Mouse (Mus musculus) left cerebral cortex, postnatal 14 days (tissue): ENCODE data around the gene Gm17606. TPM values are rescaled to one million over a fixed set of nuclear protein-coding genes. Genes with fewer than 3 reads are reported as not detected.

Experiments
- DNase-seq, 2 experiments: peaks; one replicate each; pipeline ENCODE4 v3.0.0; 2021 to 2022; ENCODE audit warnings: low spot score in 2 of 2, mixed read lengths in 1 of 2
- intact Hi-C: fragments of 180-260 bp; cut with DNase I; formaldehyde crosslinking; loops from one replicate; pipeline ENCODE4 v1.15.1; 2025
- total RNA-seq, 2 experiments: library from RNA; stranded (reverse); gene quantifications; 2 replicates each; pipeline ENCODE4 v1.2.3; 2021

Gm17606 gene
- total RNA-seq, 2 experiments from 2014 or later, result not detected

DNA sequence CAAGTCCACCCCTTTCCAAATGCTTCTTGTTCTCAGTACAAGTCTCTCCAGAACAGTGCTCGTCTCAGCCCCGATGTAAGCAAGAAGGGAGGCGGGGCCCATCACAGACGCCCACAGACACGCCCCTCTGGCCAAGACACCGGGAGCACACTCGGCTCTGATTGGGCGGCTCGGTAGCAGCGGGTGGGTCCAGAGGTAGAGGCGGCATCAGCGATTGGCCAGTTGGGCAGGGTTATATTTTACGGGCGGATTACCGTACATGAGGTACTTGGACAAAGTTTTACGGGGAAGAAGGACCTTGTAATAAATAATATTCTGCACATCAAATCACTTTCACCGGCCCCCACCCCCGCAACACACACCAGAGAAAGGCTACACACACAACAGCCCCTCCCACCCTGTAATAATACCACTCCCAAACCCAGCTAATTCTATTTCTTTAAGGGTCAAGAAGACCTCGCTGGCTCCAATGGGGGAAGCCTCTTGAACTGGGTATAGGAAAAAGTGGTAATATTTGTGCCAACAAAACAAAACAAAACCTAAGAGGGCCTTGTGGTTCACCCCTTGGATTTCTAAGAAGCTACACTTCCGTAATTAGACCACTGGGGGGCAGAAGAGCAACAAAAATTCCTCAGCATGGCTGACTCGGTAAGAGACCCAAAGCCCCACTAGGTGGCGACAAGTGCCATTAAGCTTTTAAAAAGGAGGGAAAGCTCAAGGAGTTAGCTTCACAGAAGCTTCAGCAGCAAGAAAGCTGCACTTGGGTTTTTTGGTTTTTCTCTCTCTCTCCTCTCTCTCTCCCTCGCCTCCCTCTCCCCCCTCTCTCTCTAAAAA, 10.1 kb downstream of the Gm17606 start:
- DNase-seq, result peak; percentile 90
- intact Hi-C loops, result loop anchor here (5.0 kb wide), 1 partner anchor 36 kb away; the partner anchor contains the start of genes 1700123O20Rik and Acin1

DNA sequence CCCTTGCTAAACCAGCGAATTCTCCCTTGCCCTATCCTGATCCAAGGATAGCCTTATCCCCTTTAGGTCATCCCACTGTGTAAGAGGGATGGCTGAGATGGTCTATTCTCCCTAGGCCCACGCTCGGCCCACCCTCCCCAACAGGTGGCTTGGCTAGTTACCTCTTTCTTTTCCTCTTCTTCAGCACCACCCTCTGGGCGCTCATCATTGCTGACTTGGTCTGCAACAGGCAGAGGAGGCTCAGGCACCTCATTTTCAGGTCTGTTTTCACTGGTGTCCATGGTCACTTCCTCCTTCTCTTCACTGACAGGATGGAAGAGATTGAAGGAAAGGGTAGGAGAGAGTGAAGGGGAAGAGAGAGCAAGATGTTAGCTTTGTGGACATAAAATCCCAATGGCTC, 10.8 kb downstream of the Gm17606 start:
- DNase-seq, result no peak
- intact Hi-C loops, result loop anchor here (5.0 kb wide), 1 partner anchor 36 kb away; the partner anchor contains the start of genes 1700123O20Rik and Acin1

DNA sequence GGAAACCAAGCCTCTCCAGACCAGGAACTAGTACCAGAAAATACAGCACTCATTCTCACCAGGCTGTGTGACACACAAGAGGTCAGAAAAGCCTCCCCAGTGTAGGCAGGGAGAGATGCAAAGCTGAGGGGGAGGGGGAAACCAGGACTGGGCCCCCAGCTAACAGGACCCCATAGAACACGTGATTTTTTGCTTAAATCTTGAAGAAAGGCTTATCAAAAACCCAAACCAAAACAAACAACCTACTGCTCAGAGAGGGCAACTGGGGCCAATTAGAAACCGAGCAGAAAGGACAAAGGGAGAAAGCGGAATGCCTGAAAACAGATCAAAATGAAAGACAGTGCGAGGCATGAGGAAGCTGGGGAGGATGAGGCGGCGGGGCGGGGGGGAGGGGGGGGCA, 12.0 kb downstream of the Gm17606 start:
- intact Hi-C loops, result loop anchor here (5.0 kb wide), 1 partner anchor 35 kb away; the partner anchor contains the start of genes 1700123O20Rik and Acin1
- no peak for DNase-seq

DNA sequence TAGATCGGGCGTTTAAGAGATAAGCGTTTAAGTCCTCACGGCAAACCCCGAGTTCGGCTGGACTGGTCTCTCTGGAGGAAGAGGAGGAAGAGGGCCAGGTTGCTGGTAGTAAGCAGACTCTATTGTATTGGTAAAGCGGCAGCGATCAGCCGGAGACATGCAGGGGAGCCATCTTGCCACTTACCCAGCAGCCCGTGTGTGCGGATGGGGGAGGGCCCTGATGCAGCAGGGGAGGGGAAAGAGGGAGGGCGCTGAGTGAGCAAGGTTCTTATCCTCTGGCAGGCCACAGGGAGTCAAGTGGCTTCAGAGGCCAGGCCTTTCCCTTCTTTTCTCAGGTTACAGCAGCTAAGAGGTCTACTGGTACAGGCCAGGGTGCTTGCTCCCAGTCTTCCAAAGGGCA, 12.7 kb downstream of the Gm17606 start:
- intact Hi-C loops, result loop anchor here (5.0 kb wide), 1 partner anchor 34 kb away; the partner anchor contains the start of genes 1700123O20Rik and Acin1

DNA sequence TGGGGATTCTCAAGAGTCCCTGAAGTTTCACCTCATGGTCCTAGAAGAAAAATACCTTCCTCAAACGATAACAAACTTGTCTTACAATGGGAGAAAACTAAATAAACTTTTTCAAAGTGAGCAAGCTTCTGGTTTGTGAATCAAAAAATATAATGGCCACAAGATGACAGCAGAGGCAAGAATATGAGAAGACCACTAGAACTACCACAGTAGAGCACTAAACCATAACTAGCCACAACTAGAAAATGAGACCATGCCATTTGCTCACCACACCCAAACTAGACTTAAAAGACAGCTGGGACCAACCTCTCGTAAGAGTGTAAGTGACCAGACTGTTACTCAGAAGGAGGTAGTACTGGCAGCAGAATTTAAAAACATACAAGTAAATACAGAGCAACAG, 19.3 kb downstream of the Gm17606 start:
- no peak for DNase-seq
- intact Hi-C loops, result no loop called here

More for the DNA sequence above, 12.7 kb downstream of the Gm17606 start:
- peak; percentile 83 to 86 for DNase-seq

DNA sequence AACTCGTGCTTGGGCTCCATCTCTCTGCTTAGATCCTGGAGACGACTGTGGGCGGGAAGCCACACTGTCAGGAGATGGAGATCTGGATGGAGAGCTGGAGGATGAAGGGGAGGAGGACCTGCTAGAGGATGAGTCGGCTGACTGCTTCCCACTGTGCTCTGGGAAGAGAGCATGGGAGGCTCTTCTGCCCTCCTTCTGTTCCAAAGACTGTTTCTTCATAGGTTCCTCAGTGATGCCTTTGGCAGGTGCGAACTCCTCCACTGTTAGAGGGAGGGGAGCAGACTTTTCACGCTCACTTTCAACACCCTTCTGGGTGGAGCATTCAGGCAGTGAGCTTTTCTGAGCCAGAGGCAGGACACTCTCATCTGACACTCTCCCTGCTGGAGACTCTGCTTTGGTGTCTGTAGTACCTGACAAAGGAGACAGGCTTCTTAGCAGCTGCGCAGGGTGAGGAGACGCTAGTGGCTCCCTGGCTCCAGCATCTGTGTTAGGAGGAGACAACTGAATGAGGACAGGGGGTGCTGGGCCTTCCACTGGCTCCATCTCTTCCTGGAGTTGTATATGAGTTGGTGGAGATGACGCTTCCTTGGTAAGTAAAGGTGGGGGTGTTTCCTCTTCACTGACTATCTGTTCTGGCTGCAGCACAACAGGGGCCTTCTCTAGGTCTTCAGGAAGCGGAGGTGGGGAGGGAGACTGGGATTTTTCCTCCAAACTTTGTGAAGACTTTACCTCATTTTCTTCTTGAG, 23.9 kb downstream of the Gm17606 start:
- no peak for DNase-seq
- intact Hi-C loops, result no loop called here

DNA sequence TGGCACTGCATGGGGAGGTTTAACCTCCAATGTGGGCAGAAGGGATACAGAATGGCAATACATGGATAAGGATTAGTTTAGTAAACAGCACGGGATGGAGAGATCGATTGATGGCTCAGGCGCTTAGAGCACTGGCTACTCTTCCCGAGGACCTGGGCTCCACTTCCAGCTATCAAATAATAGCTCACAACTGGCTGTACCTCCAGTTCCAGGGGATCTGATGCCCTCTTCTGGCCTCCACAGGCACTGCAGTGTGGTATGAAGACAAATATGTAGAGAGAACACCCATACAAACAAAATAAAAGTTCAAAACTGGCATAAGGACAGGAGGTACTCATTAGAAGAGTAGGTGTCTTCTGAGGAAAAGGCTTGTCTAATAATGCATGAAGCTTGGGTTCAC, 28.6 kb downstream of the Gm17606 start:
- intact Hi-C loops, result no loop called here
- DNase-seq, result peak in 1 of 2 experiments; percentile 41

DNA sequence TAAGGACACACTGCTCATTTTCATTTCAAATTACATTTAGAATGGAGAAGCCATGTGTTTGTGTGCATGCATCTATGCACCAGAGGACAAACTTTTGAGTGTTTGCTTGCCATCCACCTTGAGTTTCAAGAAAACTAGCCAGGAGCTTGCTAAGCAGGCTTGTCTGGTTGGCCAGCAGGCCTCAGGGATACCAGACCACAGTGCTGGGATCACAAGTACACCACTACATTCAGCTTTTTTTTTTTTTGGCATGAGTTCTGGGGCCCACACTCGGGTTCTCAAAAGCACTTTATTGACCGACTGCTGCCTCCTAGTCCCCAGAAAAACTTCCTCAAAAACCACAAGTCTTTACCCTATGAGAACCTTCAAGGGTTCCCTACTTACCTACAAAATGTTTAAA, 33.6 kb downstream of the Gm17606 start:
- no peak for DNase-seq

DNA sequence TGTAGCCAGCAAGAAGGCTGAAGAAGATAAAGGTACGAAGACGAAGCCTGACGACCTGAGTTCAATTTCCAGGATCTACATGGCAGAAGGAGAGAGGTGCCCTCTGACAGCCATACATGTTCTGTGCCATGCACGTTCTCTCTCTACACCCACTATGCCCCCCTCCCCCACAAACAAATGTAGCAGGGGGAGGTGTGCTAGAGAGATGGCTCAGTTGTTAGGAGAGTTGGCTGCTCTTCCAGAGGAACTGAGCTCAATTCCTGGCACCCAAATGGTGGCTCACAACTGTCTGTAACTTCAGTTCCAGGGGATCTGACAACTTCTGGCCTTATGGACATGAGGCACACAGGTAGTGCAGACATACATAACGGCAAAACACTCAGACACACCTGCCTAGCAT, 35.5 kb downstream of the Gm17606 start:
- intact Hi-C loops, result no loop called here
- DNase-seq, result no peak

More for the DNA sequence above, 33.6 kb downstream of the Gm17606 start:
- intact Hi-C loops, result no loop called here

DNA sequence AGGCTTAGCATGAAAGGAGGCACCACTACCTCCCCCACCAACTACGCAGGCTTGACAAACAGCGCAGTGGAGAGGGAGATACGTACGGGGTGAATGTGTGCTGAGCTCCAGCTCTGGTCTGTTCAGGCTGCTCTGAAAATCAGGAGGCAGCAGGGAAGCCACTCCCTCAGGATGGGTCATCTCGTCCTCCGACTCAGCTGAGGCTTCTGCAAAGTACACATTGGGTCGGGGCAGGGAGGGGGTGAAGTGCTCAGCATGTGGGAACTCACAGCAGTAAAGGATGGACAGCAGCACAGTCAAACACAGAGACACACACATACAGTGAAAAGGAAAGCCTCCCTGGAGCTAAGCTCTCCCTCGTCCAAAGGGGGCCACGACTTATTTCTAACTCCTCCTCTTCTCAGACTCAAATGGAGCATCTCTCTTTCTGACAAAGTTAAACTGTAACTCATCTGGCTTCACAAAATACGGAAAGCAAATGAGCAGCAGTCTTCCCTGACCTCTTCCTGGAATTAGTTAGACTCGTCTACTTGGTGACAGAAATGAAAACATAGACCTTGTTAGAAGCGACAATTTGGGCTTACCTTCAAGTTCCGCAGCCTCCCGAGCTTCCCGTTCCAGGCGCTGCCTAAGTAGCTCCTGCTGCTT, 38.0 kb downstream of the Gm17606 start:
- intact Hi-C loops, result no loop called here

DNA sequence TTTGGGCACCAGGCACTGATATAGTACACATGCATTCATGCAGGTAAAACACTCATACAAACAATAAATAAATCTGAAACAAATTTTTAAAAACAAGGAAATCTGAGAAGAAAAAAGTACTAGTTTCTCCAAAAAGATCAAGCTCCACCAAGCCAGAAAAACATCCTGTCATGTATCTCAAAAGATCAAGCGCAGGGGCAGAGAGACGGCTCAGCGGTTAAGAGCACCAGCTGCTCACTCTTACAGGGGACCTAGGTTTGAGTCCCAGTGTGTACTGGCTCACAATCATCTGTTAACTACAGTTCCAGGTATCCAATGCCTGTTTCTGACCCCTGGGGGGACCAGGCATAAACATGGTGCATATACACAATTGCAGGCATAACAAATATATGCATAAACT, 41.6 kb downstream of the Gm17606 start:
- intact Hi-C loops, result no loop called here
- no peak for DNase-seq

More for the DNA sequence above, 38.0 kb downstream of the Gm17606 start:
- no peak for DNase-seq

DNA sequence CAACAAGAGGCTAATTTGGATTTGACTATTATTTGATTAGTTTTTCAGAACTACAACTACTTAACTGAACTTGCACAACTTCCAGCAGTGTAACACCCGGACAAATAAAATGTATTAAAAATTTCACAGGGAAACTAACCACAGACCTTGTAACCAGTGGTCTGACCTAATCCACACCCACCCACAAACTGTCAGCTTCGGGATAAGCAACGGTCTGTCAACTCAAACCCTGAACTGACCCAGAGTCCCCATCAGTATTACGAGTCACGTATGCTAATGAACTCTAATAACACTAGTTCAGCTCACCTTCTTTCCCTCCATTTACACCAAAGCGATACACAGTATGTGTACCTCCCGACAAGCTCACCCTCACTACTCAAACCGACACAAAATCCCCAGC, 44.7 kb downstream of the Gm17606 start:
- intact Hi-C loops, result loop anchor here (5.0 kb wide), 1 partner anchor 33 kb away; no protein-coding TSS in a partner anchor
- DNase-seq, result no peak

DNA sequence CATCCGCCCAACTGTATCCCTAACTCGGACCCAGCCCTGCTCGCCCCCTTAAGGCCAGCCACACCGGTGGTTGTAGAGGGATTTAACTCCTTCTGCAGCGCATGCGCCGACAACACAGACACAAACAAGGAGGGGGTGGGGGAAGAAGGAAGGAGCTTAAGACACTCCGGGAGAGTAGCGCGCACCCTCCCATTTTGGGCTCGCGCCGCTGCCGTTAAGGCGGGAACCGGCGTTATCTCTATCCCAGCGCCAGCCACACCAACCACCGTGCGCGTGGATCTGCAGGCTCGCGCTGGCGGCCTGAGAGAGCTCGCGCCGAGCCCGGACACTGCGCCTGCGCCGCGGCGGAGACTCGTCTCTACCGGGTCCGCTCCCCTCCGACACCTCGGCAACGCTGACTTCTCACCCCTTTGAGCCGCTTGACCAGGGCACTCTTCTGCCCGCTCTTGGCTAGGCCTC, 45.3 kb downstream of the Gm17606 start, which contains the start of gene 1700123O20Rik:
Gene 1700123O20Rik, plus strand, starts transcription at position 154 of the 459 bp plus-strand sequence.
- intact Hi-C loops, result loop anchor here (5.0 kb wide), 1 partner anchor 34 kb away; no protein-coding TSS in a partner anchor
- peak; percentile 76 to 80 for DNase-seq

DNA sequence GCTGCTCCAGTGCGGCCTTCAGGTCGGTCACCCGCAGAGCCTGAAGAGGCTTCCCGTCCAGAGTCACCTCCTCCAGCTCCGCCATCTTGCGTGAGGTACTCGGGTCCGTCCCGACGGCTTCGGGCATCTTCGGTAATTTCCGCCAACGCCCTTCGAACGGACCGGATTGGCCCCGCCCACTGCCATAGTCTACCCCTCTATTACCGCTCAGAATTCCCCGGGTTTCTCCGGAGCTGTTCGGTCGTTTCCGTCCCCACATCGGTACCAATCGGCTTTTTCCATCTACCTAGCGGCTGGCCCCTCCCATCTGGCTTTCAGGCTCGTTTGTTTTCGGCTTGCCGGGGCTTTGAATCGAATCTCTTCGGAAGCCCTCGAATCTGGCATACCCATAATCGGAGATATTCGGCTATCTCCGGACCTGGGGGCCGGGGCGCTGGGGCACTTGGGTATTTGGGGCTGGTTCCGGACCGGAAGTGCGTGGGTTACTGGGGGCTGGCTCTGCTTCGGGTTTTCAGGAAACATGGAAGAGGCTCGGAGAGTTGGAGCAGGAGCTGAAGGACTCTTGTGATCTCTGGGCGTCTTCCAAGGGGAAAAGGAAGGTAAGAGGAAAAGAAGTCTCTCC, 45.9 kb downstream of the Gm17606 start, which contains the start of gene Acin1:
Gene Acin1, minus strand, starts transcription at position 410 of the 622 bp plus-strand sequence.
- intact Hi-C loops, result loop anchor here (5.0 kb wide), 1 partner anchor 34 kb away; no protein-coding TSS in a partner anchor
- DNase-seq, result peak; percentile 100

DNA sequence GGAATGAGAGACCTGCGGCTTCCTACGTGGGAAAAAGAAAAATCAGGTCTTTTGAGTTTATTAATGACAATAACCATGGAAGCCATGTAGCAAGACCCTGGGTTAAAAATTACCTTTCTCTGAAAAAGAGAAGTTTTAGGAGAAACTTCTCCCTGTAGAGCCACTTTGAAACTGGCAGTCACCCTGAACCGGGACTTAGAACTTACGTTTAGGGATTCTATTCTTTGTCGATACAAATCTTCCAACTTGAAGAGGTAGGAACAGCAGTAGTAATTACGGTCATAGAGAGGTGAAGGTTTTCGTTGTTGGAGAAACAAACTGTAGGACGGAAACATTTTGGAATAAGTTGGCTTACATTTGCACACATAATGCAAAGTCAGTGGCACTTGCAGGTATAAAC, 46.5 kb downstream of the Gm17606 start:
- DNase-seq, result no peak
- intact Hi-C loops, result loop anchor here (5.0 kb wide), 1 partner anchor 35 kb away; no protein-coding TSS in a partner anchor

DNA sequence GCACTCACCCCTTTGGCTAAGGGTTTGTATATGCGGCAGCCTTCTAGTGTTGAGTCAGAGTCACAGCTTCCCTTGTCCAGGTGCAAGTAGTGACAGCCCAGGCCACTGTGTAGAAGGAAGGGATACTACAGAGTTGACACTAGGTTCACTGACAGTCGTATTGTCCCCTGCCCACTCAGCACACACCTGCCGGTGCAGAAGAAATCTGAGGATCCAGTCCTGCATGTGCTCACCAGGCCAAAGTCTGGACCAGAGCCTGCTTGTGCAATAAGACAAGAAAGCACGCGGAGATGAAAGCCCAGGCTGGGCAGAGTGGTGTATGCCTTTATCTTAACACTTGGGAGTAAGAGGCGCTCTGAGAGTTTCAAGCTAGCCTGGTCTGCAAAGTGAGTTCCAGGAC, 54.3 kb downstream of the Gm17606 start:
- intact Hi-C loops, result no loop called here
- DNase-seq, result no peak

DNA sequence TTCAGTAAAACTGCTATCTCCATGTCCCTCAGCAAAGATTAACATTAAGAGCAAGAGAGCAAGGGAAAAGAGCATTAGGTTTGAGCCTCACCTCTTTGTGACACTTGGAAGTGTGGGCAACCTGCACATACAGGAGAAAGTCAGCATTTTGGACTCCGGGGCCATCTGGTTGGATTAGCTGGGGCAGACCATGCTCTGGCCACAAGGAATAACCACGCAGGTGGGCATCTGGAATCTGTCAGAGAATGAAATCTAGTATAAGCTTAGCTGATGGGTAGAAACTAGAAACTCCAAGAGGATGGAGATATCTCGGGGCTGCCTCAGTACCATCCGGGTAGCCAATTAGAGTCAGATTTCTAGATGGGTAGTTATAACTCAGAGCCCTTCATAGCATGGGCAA, 56.0 kb downstream of the Gm17606 start:
- intact Hi-C loops, result no loop called here
- no peak for DNase-seq
